Mouse (Mus musculus) lung, postnatal 4 days (tissue): ENCODE data around the gene Lrrc56.
"Not testable (repeated sequence)": the region's sequence is repeated elsewhere in the genome, so short reads cannot be mapped to it uniquely, and the experiment has no call there.

Experiments used
- DNase-seq, 2 experiments: peaks; one replicate each; pipeline ENCODE4 v3.0.0; 2021

Gene Lrrc56

DNA sequence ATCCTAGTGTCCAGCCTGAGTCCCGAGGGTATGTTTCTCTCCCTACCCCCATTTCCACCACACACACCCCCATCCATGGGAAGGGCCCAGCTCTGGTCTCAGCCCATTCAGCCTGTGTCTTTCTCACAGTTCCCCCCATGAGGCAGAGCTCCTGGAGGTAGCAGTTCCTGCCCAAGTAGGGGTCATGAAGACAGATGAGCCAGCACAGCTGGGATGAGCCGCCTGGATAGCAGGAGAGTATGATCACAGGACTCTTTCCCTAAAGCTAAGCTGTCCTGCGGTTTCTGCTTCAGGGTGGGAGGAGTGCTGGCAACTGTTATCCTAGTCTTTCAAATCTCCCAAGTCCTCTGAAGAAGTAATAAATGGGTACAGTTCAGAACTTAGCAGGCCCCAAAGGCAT lies 24.2 kb downstream of the Lrrc56 start:
- no peak for DNase-seq

DNA sequence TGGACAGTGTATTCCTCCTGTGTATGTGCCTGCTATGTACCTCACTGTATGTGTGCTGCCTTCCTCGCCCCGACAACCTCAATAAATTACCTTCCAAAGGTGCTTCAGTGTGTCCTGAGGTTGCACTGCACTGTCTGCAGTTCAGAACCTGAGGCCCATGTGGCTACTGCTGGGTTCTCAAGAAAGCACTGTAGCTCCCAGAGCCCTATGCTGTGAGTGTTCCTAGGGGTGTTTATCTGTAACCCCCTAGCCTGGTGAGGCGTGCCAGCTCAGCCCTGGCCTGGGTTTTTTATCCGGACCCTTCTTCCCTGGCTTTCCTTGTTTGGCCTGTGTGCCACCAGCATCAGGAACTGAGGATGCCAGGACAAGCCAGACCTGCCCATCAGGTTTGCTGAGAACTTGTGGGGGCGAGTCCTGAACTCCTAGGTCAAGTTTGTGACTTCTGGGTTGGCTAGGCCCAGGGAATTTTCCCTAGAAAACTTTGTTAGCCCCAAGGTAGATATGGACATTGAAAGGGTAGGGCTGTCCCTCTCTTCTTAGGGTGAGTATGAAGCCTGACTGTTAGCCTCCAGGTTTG lies 24.7 kb downstream of the Lrrc56 start:
- DNase-seq: no peak

DNA sequence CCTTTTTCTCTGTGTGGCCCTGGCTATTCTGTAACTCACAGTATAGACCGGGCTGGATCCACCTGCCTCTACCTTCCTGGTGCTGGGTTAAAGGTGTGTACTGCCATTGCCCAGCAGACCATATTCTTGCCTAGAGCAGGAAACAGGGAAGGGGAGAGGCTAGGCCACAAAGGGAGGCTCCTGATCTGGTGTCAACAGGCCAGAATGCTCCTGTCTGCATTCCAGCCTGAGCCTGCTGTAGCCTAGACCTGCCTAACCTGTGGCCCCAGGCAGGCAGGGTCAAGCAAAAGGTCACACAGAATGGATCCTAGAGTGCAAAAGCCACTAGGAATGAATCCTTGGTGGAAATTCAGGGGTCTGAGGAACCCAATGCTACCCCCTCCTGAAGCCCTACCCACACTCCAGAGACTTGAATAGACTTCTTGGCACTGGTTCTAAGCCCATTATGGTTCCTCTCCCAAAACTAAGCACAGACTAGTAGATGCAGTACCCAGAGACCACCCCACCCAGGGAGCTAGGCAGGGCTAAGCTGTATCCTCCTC lies 25.7 kb downstream of the Lrrc56 start:
- no peak for DNase-seq

DNA sequence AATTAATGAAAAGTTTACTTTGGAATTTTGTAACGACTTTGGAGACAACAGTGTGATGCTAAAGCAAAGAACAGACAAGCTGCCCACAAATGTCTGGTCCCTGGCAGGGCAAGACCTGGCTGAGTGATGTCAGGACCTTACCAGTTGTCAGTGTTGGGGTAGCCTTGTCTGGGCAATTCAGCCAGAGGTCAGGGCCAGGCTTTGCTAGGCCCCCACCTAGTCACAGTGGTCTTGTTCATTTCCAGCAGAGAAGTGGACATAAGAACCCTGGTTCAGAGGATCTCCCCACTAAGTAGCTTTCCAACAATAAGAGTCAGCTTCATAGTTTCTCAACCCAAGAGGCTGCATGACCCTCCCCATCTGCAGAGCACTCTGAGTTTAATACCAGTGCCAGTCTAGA lies 26.4 kb downstream of the Lrrc56 start:
- DNase-seq: no peak

DNA sequence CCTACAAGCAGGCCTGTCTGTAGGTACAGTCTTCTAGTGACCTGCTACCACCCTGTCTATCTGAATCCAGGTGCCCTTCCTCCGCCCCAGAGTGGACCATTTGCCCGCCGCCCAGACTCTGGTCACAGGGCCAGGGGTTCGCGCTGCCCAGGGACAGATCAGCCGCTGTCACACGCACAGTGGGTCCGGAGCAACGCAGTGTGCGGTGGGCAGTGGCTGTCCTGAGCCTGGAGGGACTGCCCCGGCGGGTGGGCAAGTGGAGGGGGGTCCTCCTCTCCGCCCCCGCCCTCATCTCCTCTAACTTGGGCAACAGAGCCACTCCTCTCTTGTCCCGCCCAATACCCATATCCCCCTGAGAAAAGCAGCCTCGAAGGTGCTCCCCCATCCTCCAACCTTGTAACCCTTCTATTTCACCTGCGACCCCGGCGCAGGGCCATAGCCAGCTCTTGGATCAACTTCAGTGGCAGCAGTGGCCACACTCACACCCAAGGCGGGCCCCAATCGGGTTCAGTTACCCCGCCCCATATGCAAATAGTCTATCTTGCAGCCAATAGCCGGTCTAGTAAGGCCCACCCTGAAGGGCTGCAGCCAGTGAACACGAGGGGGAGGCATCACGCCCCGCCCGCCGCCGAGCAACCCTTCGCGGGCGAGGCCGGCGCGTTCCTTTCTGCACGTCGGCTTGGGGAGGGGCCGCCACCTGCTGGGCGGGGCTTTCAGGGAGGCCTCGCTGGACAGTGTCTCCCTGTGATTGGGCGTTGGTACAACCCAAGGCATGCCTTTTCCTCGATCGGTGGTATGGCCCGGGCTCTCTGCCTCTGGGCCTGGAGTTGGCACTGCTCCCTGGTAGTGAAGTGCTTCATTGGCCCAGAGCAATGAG lies 27.5 kb downstream of the Lrrc56 start:
- DNase-seq: peak; percentile 98 to 100

DNA sequence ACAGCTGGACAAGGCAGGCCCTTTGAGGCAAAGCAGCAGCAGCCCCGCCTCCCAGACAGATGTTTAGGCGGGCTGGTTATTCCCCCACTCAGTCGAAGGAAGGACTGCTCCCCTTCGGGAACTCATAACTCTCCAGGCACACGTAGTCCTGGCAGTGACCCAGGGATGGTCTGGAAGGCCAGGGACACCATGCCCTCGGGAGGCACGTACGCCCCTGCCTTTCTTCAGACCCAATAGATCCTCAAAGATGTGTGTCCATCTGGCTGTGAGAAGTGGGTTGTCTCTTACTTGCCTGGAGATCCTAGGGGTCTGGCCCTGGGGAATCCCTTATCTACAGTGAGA lies 28.1 kb downstream of the Lrrc56 start:
- no peak for DNase-seq

DNA sequence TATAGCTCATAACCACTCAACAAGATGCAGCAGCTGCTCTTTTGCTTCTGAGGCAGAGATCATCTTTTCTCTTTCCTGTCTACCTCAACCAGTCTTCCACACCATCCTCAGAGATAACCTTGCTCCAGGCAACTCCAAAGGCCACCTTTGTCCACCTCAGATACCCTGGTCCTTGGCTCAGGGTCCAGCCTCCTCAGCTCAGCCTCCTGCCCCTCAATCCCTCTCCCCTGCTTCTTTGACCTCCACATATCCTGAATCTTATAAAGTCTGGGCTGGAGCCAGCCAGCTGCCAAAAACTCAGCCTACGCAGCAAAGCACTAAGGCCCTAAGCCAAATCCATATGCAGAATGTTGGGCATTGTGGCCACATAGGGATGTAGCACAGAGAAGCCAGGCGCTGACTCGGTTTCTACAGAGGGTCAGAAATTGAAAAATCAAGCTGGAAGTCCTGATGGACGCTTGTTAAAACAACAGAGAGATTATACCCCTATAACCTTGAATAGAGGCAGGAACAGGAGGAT lies 28.8 kb downstream of the Lrrc56 start:
- no peak for DNase-seq

DNA sequence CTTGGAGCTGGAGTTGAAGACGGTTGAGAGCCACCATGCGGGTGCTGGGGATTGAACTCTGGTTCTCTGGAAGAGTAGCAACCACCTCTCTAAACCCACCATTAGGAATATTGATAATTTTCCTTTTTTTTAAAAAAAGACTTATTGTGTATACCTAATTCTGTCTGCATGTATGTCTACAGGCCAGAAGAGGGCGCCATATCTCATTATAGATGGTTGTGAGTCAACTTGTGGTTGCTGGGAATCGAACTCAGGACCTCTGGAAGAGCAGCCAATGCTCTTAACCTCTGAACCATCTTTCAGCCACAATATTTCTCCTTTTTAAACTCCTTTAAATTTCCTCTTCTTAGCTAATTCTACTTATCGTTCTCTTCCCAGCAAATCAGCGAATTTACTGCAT lies 32.6 kb downstream of the Lrrc56 start:
- DNase-seq: no peak

DNA sequence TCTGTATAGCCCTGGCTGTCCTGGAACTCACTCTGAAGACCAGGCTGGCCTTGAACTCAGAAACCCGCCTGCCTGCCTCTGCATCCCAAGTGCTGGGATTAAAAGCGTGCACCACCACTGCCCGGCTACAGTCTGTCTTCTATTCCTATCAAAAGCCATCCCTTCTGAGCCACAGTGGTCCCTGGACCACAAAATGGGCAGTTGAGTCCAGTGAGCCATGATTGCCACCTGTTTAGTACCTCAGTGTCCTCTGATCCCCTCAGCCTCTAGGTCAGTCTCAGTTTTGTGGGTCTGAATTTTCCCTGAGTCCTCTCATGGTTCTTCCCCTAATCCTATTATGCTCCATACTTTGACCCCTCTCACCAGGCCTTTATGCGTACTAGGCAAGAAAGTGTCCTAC lies 33.8 kb downstream of the Lrrc56 start:
- no peak for DNase-seq

DNA sequence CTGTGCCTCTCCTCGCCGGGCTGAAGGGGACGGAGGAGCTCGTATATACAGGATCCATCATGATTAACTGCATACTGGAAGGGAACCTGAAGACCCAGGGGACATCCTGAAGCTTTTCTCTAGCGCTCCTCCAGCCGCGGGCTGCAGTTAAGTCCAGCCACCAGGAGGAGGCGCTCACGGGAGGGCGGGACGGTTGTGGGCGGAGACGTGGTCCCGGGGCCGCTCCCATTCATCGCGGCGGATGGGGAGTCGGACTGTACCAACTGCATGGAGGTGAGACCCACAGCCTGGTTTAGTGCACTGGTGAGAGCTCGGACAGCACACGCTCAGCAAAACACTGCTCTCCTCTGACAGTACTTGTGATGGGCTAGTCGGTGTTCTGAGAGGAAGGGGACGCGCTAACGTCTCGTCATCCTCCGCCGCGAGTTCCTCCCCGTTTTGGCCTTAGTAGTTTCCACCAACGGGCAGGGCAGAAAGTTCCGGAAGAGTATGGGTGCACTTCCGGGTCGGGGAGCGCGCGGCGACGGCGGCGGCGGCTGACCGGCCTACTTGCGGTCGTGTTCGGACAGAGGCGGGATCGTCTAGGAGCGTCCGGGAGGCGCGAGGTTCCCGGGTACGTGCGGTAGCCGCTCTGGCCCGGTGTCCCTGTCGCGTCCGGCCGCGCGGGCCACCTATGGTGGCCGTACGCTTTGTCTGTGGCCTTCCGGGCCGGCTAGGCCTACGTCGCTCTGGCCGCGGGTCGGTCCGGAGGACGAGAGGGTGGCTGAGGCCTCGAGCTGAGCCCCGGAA lies 34.5 kb downstream of the Lrrc56 start, which contains the start of gene Phrf1:
Phrf1 (plus strand) TSS at position 506 of the 789 bp plus-strand sequence.
- DNase-seq: peak; percentile 91 to 95

DNA sequence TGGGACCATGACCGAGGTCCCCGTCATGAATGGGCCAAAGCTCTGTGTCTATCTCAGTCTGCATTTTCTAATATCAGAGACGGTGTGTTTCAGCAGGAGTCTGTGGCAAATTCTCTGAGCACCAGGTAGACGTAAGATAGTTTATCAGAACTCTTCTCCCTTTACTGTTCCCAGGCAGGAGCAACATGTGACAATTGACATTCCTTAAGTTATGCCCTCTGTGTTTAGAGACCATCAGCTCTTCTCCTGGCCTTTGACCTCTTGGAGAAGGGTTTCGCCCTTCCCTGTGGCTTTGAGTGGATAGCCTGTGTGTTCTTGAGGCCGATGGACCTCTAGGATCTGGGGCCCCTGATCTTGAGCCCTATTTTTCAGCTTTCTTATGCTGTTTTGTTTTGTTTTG lies 35.7 kb downstream of the Lrrc56 start:
- DNase-seq: no peak

DNA sequence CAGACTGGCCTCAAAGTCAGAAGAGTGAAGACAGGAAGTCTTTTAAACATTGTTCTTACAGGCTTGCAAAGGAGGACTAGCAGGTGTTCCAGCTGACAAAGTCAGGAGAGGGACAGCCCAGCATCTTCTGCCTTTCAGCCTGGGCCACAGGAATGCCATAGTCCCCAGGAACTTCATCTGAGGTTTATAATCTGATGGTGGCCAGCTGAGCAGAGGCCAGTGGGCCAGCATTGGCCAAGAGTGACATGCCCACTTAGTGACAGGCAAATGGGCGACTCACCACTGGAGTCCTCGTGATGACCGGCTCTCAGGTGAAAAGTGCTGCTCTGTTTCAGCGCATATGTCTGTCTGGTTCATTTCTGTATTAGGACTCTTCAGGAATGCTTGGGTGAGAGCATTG lies 36.6 kb downstream of the Lrrc56 start:
- DNase-seq: no peak

DNA sequence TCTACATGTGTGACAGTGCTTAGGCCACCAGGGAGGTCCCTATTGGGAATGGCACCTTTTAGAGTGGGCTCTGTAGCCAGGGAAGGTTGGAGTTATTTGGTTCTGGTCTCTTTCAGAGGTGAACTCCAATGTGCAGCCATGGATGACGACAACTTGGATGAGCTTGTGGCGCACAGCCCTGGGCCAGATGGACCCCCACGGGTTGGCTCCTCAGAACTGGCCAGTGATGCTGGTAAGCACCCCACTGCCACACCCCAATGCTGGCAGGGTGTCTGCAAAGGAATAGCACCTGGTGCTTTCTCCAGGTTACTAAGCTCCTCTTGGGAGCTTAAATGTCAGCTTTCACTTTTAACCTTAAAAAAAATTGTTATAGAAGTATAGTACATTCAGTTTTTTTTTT lies 37.2 kb downstream of the Lrrc56 start:
- DNase-seq: no peak

DNA sequence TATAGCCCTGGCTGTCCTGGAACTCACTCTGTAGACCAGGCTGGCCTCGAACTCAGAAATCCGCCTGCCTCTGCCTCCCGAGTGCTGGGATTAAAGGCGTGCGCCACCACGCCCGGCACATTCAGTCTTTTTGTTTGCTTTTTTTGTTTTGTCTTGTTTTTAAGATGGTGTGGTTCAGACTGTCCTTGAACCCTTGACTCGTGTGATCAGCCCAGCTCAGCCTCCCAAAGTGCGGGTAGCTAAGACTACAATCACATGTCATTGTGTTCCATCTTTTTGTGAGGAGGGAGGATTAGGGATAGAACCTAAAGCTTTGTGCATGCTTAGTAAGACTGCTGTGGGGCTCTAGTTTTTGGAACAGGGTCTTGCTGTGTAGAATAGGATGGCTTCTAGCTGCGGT lies 37.6 kb downstream of the Lrrc56 start:
- DNase-seq: no peak

DNA sequence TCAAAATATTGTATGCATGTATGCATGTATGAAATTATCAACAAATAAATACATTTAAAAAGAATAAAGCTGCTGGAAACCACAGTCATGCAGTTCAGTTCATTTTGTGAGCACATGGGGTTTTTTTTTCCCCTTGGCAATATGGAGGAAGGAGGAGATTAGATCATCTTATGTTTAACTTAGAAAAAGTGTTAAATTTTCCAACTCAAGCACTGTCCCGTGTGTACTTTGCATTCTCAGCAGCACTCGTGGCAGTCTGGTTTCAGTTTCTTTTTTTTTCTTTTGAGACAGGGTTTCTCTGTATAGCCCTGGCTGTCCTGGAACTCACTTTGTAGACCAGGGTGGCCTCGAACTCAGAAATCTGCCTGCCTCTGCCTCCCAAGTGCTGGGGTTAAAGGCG lies 56.5 kb downstream of the Lrrc56 start:
- not testable (repeated sequence) for DNase-seq

DNA sequence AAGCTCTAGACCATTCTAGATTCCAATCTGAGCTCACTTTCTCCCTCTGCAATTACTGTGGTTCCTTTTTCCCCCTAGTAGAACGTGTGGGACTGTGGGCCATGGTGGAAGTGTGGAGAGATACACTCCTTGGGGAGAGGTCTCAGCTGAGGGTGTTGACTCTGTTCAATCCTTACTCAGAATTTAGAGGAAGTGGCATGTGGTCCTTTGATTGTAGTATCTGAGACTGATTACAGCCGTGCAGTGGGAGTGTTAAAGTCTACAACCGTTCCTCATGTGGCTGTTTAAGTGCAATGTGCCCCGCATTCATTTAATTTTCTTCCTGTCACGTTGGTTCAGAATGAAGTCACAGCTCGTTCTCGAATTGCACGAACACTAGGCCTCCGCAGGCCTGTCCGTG lies 62.2 kb downstream of the Lrrc56 start:
- DNase-seq: no peak
